Comparison of ENCODE assay signal across 15 mouse cellular contexts in the genomic region with DNA sequence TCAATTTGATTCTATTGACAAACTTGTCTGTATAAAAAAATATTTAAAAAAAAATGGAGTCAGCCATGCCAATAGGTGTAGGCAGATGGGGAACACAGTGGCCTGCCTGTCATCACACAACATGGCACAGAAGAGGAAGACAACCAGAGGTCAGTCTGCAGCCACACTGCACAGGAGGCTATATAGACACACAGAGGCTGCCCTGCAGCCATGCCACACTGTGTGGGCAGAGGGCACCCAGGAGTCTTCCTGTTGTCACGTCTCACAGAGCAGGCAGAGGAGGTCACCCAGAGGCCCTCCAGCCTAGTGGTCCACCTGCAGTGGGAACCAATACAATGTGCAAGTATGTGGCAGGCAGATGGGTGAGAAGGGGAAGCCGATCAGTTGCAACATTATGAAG.
"Had no signal": no experiment of that assay in that cellular context is flagged by ENCODE, and none has a peak within 500 bp of the region (broad histone marks: within the 10 kb centered on the region; RNA-seq: fewer than 3 reads in every experiment).

No protein-coding gene starts in this region.

- DNase-seq: cerebellum, adult 8-10 months; cerebellum, adult 9-10 months; cerebellum, adult 9-11 months; cerebellum, postnatal 10 days; cerebellum, postnatal 14 days; cerebellum, postnatal 25 days; embryo, embryonic 11 days; forebrain, postnatal 0 days; gastrocnemius, adult 2 months; gastrocnemius, postnatal 10 days; gastrocnemius, postnatal 14 days; gastrocnemius, postnatal 25 days; gastrocnemius, postnatal 36 days; heart, adult 18-20 months; heart, adult 2 months had no signal
